Mouse (Mus musculus) kidney, postnatal 10 days (tissue): ENCODE measurements at regions not wholly inside any gene's neighbourhood (a gene's known extent, or its start where the extent isn't known, plus 50 kb on each side); places are given as distances from the start of the nearest gene placed in this dataset.
"Not testable (repeated sequence)": the region's sequence is repeated elsewhere in the genome, so short reads cannot be mapped to it uniquely, and the experiment has no call there.

Experiments
- DNase-seq: peaks from one replicate; pipeline ENCODE4 v3.0.0; 2021; ENCODE audit warnings: mixed read lengths

- no peak for DNase-seq
Measured at GRCm38 (mm10) chr11:22420003-22420723, 78.1 kb upstream of the Ehbp1 start.

GRCm38 (mm10) chr11:22421762-22422161, 79.7 kb upstream of the Ehbp1 start:
- no peak for DNase-seq

GRCm38 (mm10) chr11:22437140-22437850, 74.6 kb upstream of the Tmem17 start:
- DNase-seq = peak; percentile 76

GRCm38 (mm10) chr11:22437851-22438215, 74.1 kb upstream of the Tmem17 start:
- peak; percentile 42 for DNase-seq

- peak; percentile 34 for DNase-seq
Measured at GRCm38 (mm10) chr11:22438441-22439066, 73.3 kb upstream of the Tmem17 start.

GRCm38 (mm10) chr11:22440521-22440920, 71.4 kb upstream of the Tmem17 start:
- DNase-seq = peak; percentile 27

- DNase-seq = no peak
Measured at GRCm38 (mm10) chr11:22453161-22453560, 58.7 kb upstream of the Tmem17 start.

- no peak for DNase-seq
Measured at GRCm38 (mm10) chr11:22456286-22456685, 55.6 kb upstream of the Tmem17 start.

GRCm38 (mm10) chr11:22457220-22457619, 54.7 kb upstream of the Tmem17 start:
- no peak for DNase-seq

GRCm38 (mm10) chr11:22458951-22459703, 52.8 kb upstream of the Tmem17 start:
- no peak for DNase-seq

GRCm38 (mm10) chr11:22461019-22461735, 50.7 kb upstream of the Tmem17 start:
- DNase-seq = not testable (repeated sequence)
